Mouse (Mus musculus): Measurements from ENCODE around the gene Ints3.
"Not testable (repeated sequence)": the region's sequence is repeated elsewhere in the genome, so short reads cannot be mapped to it uniquely, and the experiment has no call there.

Ints3 gene

GRCm38 (mm10) chr3:90342853-90343252 is 90.6 kb downstream of the Ints3 start:
- not testable (repeated sequence) for DNase-seq
